Mouse (Mus musculus): ENCODE results near the gene Oosp3.

- TF ChIP-seq CTCF (conservative IDR thresholded peaks at IDR 0.05; ENCODE audit: low read length) (no peak), POU5F1 (IDR thresholded peaks at IDR 0.05; ENCODE audit: borderline replicate concordance, low read length) (no peak), NANOG (IDR thresholded peaks at IDR 0.05; ENCODE audit: borderline replicate concordance, low read length) (no peak)
These were observed 6.0 kb upstream of the Oosp3 start, which contains the start of gene Oosp1 for GRCm38 (mm10) chr19:11690839-11691238.
